Mouse (Mus musculus) frontal cortex, adult 2 months (tissue): ENCODE results near the gene Atoh7. TPM values are rescaled to one million over a fixed set of nuclear protein-coding genes. Genes with fewer than 3 reads are reported as not detected.

Experiments
- DNase-seq, 2 experiments: peaks; one replicate each; pipeline ENCODE4 v3.0.0; 2022; ENCODE audit warnings: low spot score in 1 of 2; ENCODE audit errors: extremely low spot score in 1 of 2
- polyA plus RNA-seq: library from polyadenylated mRNA; depleted of rRNA; stranded (reverse); fragments of >200 nt; gene quantifications from 2 replicates; pipeline ENCODE4 v1.2.3, GENCODE M21; 2012; rRNA removed

The Atoh7 gene
- polyA plus RNA-seq, 1 experiment, result 2.2 TPM

- DNase-seq, result no peak
Observed at GRCm38 (mm10) chr10:63136436-63136835, 37.0 kb downstream of the Atoh7 start.

- DNase-seq, result no peak
Observed at GRCm38 (mm10) chr10:63142660-63143059, 43.2 kb downstream of the Atoh7 start.

Other genes with a start within 250 kb of the Atoh7 start
- 4.0 and 4.3 TPM in 2 replicates for gene Tet1, start 190.7 kb upstream of the Atoh7 start, polyA plus RNA-seq
- 34.4 and 37.9 TPM in 2 replicates for gene Slc25a16, start 179.0 kb upstream of the Atoh7 start, polyA plus RNA-seq
- gene Dna2, start 152.6 kb upstream of the Atoh7 start, polyA plus RNA-seq, result 3.2 and 3.6 TPM in 2 replicates
- 71.8 and 77.4 TPM in 2 replicates for gene Rufy2, start 119.4 kb upstream of the Atoh7 start, polyA plus RNA-seq
- 101 and 114 TPM in 2 replicates for gene Hnrnph3, start 75.4 kb upstream of the Atoh7 start, polyA plus RNA-seq
- 3.0 and 3.5 TPM in 2 replicates for gene Pbld2, start 75.3 kb upstream of the Atoh7 start, polyA plus RNA-seq
- gene Pbld1, start 39.5 kb upstream of the Atoh7 start, polyA plus RNA-seq, result 0.27 and 0.96 TPM in 2 replicates
- 1.9 and 2.0 TPM in 2 replicates for gene Mypn, start 104.3 kb downstream of the Atoh7 start, polyA plus RNA-seq
- gene Herc4, start 144.2 kb downstream of the Atoh7 start, polyA plus RNA-seq, result 31.8 and 33.7 TPM in 2 replicates